Mouse (Mus musculus): ENCODE measurements around the gene Pkp2.

DNA sequence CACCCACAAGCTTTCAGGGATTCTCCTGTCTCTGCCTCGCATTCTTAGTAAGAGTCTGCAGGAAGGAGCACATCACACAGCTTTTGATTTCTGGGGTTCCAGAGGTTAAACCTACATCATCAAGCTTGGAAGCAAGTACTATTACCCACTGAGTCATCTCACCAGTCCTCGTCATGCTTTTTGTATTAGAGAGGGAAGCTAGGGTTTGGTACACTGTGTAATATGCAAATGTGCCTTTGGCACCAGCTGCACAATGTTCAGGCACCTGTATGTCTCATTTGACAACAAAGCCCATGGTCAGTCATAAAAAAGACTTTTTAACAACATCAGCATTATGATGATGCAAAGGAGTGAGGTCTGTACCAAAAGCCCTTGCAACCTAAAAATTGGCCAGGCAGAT lies 25.2 kb downstream of the Pkp2 start:
- no peak for TF ChIP-seq CTCF (IDR thresholded peaks at IDR 0.05; ENCODE audit: control insufficient read depth, insufficient read depth, insufficient replicate concordance, low read depth, low read length)
- no peak for TF ChIP-seq POLR2A (IDR thresholded peaks at IDR 0.05; ENCODE audit: control insufficient read depth, low read depth, low read length)

Data from testis, adult 2 months (tissue).